Mouse (Mus musculus): ENCODE results near the gene Hic1. TPM values are rescaled to one million over a fixed set of nuclear protein-coding genes. Genes with fewer than 3 reads are reported as not detected.

Hic1 gene
- polyA plus RNA-seq (2016; fragmentation: Nextera tagmentation; extraction: Ambion mirVana) = 4.6 and 5.8 TPM in 2 replicates

DNA sequence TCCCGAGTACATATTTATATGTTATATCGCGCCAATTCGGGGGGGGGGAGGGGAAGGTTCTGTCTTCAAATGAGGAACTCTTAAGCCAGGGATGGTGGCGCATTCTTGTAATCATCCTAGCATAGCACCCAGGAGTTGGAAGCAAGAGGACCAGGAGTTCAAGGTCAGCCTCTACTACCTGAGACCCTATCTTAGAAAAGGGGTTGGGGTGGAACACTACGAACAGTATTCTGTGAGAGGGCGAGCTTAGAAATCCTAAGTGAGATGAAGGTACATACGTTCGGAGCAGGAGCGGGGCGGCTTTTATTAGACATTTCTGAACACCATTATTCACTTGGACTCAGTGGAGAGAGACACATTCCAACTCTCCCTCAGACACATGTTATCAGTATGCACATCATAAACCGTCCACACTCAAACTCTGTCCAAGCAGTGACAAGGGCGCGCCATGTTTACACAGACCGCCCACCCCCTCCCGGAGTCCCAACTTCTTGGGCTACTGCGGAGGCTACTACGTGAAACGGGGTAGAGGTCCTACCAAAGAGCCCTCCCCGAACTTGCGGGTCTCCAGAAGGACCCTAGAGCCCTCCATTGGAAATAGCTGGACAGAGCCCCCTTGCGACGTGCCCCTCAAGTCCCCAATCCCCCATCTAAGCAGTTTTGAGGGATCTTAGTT, at the start of gene Hic1:
Gene Hic1, minus strand, starts transcription at position 115 of the 676 bp plus-strand sequence.
- H3K27me3 ChIP-seq (replicated peaks) = peaks cover 98% of the 10 kb centered on the region
- H3K4me3 ChIP-seq = peak within 1 kb of the TSS; percentile 63
- WGBS (ENCODE audit: insufficient replicate concordance) = 9% methylated on average over 23 of the region's 23 CpGs
- H3K27ac ChIP-seq = peak within 1 kb of the TSS; percentile 32
- H3K9me3 ChIP-seq (replicated peaks) = no peaks in the 10 kb centered on the region
- H3K4me1 ChIP-seq = peaks cover 97% of the 10 kb centered on the region
- H3K36me3 ChIP-seq = 0 out of 2 replicates have a peak, but pooled peaks cover 4% of the 10 kb centered on the region
- peak within 1 kb of the TSS; percentile 55 for H3K9ac ChIP-seq
- H3K4me2 ChIP-seq = peak within 1 kb of the TSS; percentile 89
- no peak for ATAC-seq

DNA sequence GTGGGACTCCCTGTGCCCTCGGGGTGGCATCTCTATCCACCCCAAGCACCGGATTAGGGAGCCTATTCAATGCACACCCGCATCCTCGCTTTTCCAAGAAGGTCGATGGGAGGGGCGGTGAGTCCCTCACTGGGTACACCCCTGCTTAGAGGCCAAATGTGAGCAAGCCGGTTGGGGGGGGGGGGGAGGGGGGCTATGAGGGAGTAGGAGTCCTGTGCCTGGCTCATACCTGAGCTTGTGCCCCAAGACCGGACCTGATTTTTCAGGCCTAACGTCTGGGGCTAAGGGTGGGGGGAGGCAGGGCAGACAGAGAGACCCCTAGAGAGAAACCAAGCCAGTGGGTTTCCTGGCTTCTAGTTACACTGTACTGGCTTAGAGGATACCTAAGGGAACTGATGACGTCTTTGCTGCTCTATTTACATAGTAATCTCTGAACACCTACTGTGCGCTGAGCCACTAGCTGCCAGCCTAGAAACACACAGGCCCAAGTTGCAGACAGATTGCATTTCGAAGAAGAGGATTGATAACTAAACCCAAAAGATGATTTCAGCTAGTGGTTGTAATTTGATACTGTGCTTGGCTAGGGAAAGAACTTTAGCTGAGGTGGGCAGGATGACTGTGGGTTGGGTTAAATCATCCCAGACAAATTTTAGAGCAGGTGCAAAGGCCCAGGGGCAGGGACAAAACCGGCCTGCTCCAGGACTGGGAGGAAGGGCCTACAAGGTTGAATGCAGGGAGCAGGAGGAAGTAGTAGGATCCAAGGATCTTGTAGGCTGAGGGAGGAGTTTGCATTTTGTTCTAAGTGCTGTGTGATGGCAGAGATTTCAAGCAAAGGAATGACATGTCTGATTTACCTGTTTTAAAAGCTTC, 45.0 kb upstream of the Hic1 start:
- Histone ChIP-seq H3K36me3 (no peaks in the 10 kb centered on the region), H3K4me1 (peaks cover 63% of the 10 kb centered on the region), H3K27me3 (replicated peaks) (peaks cover 33% of the 10 kb centered on the region), H3K27ac (peak overlapping the region; percentile 26; the same call in 1 of the 2 replicates), H3K9ac (peak overlapping the region; percentile 31), H3K4me3 (peak overlapping the region; percentile 27), H3K9me3 (replicated peaks) (no peaks in the 10 kb centered on the region), H3K4me2 (peak overlapping the region; percentile 59)
- no peak for ATAC-seq
- 32% methylated on average over 13 of the region's 13 CpGs for WGBS (ENCODE audit: insufficient replicate concordance)

DNA sequence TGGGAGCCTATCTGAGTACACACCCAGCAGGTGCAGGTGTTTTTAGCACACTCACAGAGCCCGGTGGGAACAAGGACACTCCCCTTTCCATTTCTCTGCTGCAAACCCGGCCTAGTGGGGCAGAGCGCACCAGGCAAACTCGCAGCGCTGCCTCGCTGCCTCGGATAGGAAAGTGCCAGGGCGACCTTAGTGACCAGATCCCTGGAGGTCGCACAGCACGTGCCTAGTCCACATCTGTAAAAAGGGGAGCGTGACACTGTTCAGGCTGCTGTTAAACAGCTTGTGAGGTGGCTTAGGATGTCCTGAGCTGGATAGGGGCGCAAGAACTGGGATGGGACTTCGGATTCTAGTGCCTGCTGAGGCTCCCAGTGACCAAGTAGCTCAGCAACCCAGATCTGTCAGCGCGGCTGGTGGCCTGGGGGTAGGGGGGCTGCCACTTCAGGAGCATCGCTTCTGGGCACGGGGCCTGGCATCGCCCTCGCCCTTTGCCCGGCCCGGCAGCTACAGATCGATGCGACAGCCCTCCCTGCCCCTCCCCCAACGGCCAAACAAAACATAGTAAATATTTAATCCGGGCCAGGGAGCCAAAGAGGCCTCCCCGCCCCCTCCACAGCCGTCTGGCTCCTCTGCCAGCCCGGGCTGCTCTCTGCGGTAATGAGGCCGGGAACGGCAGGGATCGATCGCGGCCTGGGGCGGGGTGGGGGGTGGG, 44.2 kb upstream of the Hic1 start:
- peak overlapping the region; percentile 59 for H3K4me2 ChIP-seq
- H3K9ac ChIP-seq = peak overlapping the region; percentile 31
- H3K27ac ChIP-seq = peak overlapping the region; percentile 63
- peak; percentile 26; the same call in 1 of the 2 replicates for ATAC-seq
- peak overlapping the region; percentile 27 for H3K4me3 ChIP-seq
- H3K27me3 ChIP-seq (replicated peaks) = peaks cover 33% of the 10 kb centered on the region
- H3K4me1 ChIP-seq = peaks cover 68% of the 10 kb centered on the region
- no peaks in the 10 kb centered on the region for H3K36me3 ChIP-seq
- no peaks in the 10 kb centered on the region for H3K9me3 ChIP-seq (replicated peaks)
- 18% methylated on average over 35 of the region's 35 CpGs for WGBS (ENCODE audit: insufficient replicate concordance)

DNA sequence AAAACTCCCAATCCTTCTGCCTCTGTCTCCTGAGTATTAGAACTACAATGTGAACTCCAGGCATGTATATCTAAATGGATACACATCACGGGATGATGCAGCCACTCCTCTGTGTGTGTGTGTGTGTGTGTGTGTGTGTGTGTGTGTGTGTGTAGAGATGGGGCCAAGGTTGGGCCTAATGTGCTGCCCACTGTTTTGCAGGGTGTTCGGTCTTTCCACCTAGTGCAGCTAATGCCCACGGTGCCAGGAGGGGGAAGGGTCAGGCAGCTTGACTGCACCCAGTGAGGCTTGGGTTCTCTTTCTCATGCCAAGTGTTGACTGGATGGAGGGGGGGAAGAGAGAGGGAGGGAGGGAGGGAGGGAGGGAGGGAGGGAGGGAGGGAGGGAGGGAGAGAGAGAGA, 43.6 kb upstream of the Hic1 start:
- Histone ChIP-seq H3K4me3 (no peak overlapping the region), H3K4me2 (no peak overlapping the region), H3K27ac (peak overlapping the region; percentile 63), H3K9ac (no peak overlapping the region; the same call in 1 of the 2 replicates), H3K9me3 (replicated peaks) (no peaks in the 10 kb centered on the region), H3K27me3 (replicated peaks) (peaks cover 33% of the 10 kb centered on the region), H3K36me3 (no peaks in the 10 kb centered on the region), H3K4me1 (peaks cover 75% of the 10 kb centered on the region)
- 64% methylated on average over 1 of the region's 3 CpGs for WGBS (ENCODE audit: insufficient replicate concordance)
- ATAC-seq = no peak

DNA sequence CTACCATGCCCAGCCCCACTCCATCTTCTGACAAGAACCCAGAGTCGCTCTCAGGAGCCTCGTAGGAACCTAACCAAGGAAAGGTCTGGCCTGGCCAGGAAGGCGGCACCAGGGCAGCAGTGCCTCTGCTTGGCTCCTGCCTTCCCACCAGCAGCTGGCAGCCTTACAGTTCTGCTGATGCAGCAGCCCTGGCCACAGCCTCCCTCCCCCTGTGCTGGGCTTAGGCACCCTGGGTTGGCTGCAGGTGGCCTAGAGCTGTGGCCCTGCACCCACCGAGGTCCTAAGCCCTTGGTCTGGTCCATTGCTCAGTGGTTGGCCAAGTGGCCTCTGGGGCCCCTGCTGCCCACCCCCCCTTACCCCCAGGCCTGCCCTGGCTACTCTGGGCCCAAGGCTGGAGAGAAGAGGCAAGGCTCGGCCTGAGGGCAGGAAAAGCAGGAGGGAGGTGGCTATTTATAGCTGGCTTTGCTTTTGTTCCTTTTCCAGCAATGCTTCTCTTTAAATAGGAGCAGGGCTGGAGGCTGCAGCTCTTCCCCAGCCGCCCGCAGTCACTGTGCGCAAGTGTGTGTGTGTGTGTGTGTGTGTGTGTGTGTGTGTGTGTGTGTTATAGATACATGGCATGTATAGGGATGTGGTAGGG, 42.8 kb upstream of the Hic1 start:
- H3K9ac ChIP-seq = no peak overlapping the region
- H3K27ac ChIP-seq = peak overlapping the region; percentile 33
- WGBS (ENCODE audit: insufficient replicate concordance) = 65% methylated on average over 8 of the region's 8 CpGs
- no peaks in the 10 kb centered on the region for H3K36me3 ChIP-seq
- H3K4me2 ChIP-seq = no peak overlapping the region
- H3K27me3 ChIP-seq (replicated peaks) = peaks cover 33% of the 10 kb centered on the region
- H3K4me1 ChIP-seq = peaks cover 77% of the 10 kb centered on the region
- no peak overlapping the region for H3K4me3 ChIP-seq
- no peak for ATAC-seq
- no peaks in the 10 kb centered on the region for H3K9me3 ChIP-seq (replicated peaks)

DNA sequence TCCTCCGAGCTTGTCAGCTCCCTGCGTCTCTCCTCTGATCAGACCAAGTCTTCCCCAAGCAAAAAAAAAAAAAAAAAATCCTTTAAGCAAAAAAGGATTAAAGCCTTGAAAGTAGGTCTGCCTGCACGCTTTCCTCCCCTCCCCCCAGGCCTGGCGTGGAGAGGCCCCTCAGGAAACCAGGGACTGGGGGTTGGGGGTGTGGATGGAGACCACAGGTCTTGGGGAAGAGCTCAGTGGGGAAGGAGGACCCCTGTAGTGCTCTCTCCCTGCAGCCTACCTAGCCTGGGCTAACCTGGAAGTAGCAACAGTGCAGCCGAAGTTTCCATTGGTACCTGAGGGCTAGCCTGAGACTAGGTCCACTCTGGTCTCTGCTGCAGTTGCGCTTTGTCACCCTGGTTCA, 41.4 kb upstream of the Hic1 start:
- Histone ChIP-seq H3K27ac (peak overlapping the region; percentile 75), H3K9ac (peak overlapping the region; percentile 19; the same call in 1 of the 2 replicates)
- ATAC-seq = no peak

DNA sequence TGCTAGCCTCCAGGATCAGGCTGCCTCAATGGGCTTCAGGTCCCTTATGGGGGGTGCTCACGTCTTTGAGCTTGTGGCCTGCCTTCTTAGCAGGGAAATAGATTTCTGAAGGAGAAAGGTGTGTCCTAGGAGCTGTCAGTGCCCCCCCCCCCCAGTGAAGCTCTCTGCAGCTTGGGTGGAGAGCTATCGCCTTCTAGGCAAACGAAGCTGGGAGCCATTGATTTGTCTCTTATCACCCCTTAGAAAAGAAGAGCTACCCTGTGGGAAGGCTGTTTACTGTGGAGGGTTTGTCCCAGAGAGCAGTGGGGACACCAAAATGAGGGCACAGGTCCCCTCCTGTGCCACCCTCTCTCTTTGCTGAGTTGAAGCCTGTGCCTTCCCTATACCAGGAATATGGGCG, 40.8 kb upstream of the Hic1 start:
- H3K27me3 ChIP-seq (replicated peaks) = peaks cover 19% of the 10 kb centered on the region
- H3K4me2 ChIP-seq = peak overlapping the region; percentile 58
- 31% methylated on average over 4 of the region's 4 CpGs for WGBS (ENCODE audit: insufficient replicate concordance)
- peak; percentile 86 for ATAC-seq
- H3K4me1 ChIP-seq = peaks cover 81% of the 10 kb centered on the region
- no peaks in the 10 kb centered on the region for H3K9me3 ChIP-seq (replicated peaks)
- peak overlapping the region; percentile 82 for H3K27ac ChIP-seq
- H3K36me3 ChIP-seq = no peaks in the 10 kb centered on the region
- H3K9ac ChIP-seq = peak overlapping the region; percentile 51
- no peak overlapping the region for H3K4me3 ChIP-seq

More for the DNA sequence above, 41.4 kb upstream of the Hic1 start:
- peaks cover 26% of the 10 kb centered on the region for H3K27me3 ChIP-seq (replicated peaks)
- no peaks in the 10 kb centered on the region for H3K36me3 ChIP-seq
- WGBS (ENCODE audit: insufficient replicate concordance) = 45% methylated on average over 6 of the region's 6 CpGs
- peaks cover 77% of the 10 kb centered on the region for H3K4me1 ChIP-seq
- H3K4me3 ChIP-seq = no peak overlapping the region
- 0 out of 2 replicates have a peak overlapping the region, but pooled peaks have one; percentile 15 for H3K4me2 ChIP-seq
- no peaks in the 10 kb centered on the region for H3K9me3 ChIP-seq (replicated peaks)

DNA sequence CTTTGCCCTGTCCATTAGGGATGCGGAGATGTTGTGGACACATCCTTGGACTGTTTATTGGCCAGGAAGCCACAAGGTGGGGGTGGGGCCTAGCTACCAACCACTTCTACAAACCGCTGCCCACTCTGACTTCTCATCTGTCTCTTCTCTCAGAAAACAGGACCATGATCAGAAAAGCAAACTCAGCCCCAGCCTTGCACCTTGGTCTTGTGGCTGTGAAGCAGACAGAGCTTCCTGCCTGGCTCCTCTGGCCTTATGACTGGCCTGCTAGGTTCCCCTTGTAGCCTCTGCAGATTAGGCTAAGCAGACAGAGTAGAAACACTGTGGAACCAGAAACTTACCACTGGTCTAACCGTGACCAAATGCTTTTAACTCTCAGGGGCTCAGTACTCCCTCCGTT, 40.0 kb upstream of the Hic1 start:
- H3K4me3 ChIP-seq = no peak overlapping the region
- H3K27me3 ChIP-seq (replicated peaks) = peaks cover 12% of the 10 kb centered on the region
- no peak for ATAC-seq
- peaks cover 88% of the 10 kb centered on the region for H3K4me1 ChIP-seq
- H3K36me3 ChIP-seq = no peaks in the 10 kb centered on the region
- H3K9ac ChIP-seq = peak overlapping the region; percentile 51
- 47% methylated on average over 4 of the region's 4 CpGs for WGBS (ENCODE audit: insufficient replicate concordance)
- H3K9me3 ChIP-seq (replicated peaks) = no peaks in the 10 kb centered on the region
- peak overlapping the region; percentile 82 for H3K27ac ChIP-seq
- peak overlapping the region; percentile 58 for H3K4me2 ChIP-seq

DNA sequence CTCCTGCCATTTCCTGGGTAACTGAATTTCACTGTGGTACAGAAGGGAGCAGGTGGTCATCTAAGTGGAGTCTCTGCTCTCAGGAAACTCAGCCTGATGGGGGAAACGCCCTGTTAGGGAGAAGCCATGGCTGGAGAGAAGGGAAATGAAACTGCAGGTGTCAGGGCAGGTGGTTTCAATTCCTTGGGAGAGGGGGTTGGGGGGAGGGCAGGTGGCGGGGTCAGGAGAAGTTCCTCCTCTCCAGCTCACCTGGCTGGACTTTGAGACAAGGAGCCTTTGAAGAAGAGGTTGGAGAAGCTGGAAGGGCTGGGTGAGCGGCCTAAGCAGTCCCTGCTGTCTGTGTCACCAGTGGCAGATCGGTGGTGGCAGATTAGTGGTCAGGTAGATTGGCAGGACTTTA, 37.0 kb upstream of the Hic1 start:
- 70% methylated on average over 4 of the region's 4 CpGs for WGBS (ENCODE audit: insufficient replicate concordance)
- peaks cover 82% of the 10 kb centered on the region for H3K4me1 ChIP-seq
- no peak overlapping the region for H3K4me2 ChIP-seq
- H3K4me3 ChIP-seq = no peak overlapping the region
- H3K27ac ChIP-seq = no peak overlapping the region
- ATAC-seq = no peak
- no peak overlapping the region for H3K9ac ChIP-seq
- peaks cover 21% of the 10 kb centered on the region for H3K27me3 ChIP-seq (replicated peaks)
- no peaks in the 10 kb centered on the region for H3K36me3 ChIP-seq
- no peaks in the 10 kb centered on the region for H3K9me3 ChIP-seq (replicated peaks)

DNA sequence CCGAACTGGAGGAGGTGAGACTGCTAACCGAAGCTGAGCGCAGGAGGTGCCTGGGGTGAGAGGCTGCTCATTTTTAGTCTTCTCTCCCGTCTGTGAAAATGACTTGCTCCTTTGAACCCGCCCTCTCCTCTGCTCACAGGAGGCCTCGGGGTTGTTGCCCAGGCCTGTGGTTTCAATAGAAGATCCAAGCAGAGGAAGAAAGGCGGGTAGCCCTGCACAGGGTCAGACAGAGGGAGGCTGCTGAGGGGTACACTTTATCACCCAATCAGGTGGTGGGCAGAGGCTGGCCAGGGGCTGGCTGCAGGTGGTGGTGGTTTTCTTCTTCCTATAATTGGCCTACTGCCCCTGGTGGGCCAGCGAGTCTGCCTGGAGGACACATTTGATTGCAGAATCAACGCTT, 35.2 kb upstream of the Hic1 start:
- no peak for ATAC-seq
- Histone ChIP-seq H3K9ac (no peak overlapping the region), H3K36me3 (no peaks in the 10 kb centered on the region), H3K4me3 (no peak overlapping the region), H3K4me2 (no peak overlapping the region), H3K27me3 (replicated peaks) (peaks cover 39% of the 10 kb centered on the region), H3K9me3 (replicated peaks) (no peaks in the 10 kb centered on the region), H3K4me1 (peaks cover 73% of the 10 kb centered on the region), H3K27ac (no peak overlapping the region)
- WGBS (ENCODE audit: insufficient replicate concordance) = 41% methylated on average over 9 of the region's 9 CpGs

DNA sequence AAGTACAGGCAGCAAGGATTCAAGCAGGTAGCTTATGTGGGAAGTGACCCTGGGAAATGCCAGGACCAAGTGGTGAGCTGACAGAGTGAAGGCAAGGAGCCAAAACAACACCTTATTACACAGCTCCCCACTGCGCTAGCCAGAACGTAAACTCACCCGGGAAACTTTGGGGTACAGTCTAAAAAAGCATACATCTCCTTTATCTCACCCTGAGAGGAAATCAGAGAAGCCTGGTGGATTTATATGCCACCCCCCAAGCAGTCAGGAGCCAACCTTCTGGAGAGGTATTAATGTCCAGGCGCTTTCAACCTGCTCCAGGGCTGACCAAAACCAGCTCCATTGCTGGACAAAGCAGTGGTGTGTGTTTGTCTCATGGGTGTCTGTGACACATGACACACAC, 34.6 kb upstream of the Hic1 start:
- Histone ChIP-seq H3K27me3 (replicated peaks) (peaks cover 44% of the 10 kb centered on the region), H3K9me3 (replicated peaks) (no peaks in the 10 kb centered on the region), H3K36me3 (no peaks in the 10 kb centered on the region), H3K27ac (no peak overlapping the region), H3K9ac (no peak overlapping the region), H3K4me3 (no peak overlapping the region), H3K4me2 (no peak overlapping the region), H3K4me1 (peaks cover 67% of the 10 kb centered on the region)
- WGBS (ENCODE audit: insufficient replicate concordance) = 85% methylated on average over 4 of the region's 4 CpGs
- ATAC-seq = no peak

Data from liver, embryonic 12.5 days (tissue).